Mouse (Mus musculus) liver, embryonic 15.5 days (tissue): Measurements from ENCODE around the gene Rnf227. TPM values are rescaled to one million over a fixed set of nuclear protein-coding genes. Genes with fewer than 3 reads are reported as not detected.

ENCODE experiments used
- ATAC-seq: fragments of 200-750 bp; cut with Nextera tagmentation; 2 replicates; pipeline ENCODE4 v1.8.0; 2017; ENCODE audit warnings: moderate number of reproducible peaks, mild to moderate bottlenecking, moderate library complexity; ENCODE audit not compliant: insufficient read depth
- H3K27ac ChIP-seq: fragments of 300-500 bp; sonication (generic); replicated peaks from 2 replicates; pipeline ENCODE4 v1.5.1; 2015; ENCODE audit warnings: mild to moderate bottlenecking, inconsistent platforms
- H3K27me3 ChIP-seq: fragments of 300-500 bp; sonication (generic); 2 replicates; pipeline ENCODE4 v1.6.1; 2015; ENCODE audit warnings: mild to moderate bottlenecking, inconsistent platforms
- H3K36me3 ChIP-seq: fragments of 300-500 bp; sonication (generic); replicated peaks from 2 replicates; pipeline ENCODE4 v1.6.1; 2015; ENCODE audit warnings: moderate library complexity, mild to moderate bottlenecking, inconsistent platforms
- H3K4me1 ChIP-seq: fragments of 300-500 bp; sonication (generic); replicated peaks from 2 replicates; pipeline ENCODE4 v1.6.1; 2015; ENCODE audit warnings: inconsistent platforms
- H3K4me2 ChIP-seq: fragments of 300-500 bp; sonication (generic); 2 replicates; pipeline ENCODE4 v1.6.1; 2015; ENCODE audit warnings: moderate library complexity, mild to moderate bottlenecking, inconsistent platforms
- H3K4me3 ChIP-seq: fragments of 300-500 bp; sonication (generic); replicated peaks from 2 replicates; pipeline ENCODE4 v1.5.1; 2015; ENCODE audit warnings: mild to moderate bottlenecking, inconsistent platforms
- H3K9ac ChIP-seq: fragments of 300-500 bp; sonication (generic); 2 replicates; pipeline ENCODE4 v1.6.1; 2015; ENCODE audit warnings: moderate library complexity, mild to moderate bottlenecking, inconsistent platforms
- H3K9me3 ChIP-seq: fragments of 300-500 bp; sonication (generic); replicated peaks from 2 replicates; pipeline ENCODE4 v1.6.1; 2016; ENCODE audit warnings: inconsistent platforms
- WGBS: fragments of 180-500 bp; shearing (Covaris S2); methylation state at CpG from one replicate; pipeline ENCODE4 v1.1.7; 2015; ENCODE audit warnings: mixed read lengths; ENCODE audit not compliant: insufficient replicate concordance; 5-methylcytosine and 5-hydroxymethylcytosine counted together
- polyA plus RNA-seq: library from polyadenylated mRNA; unstranded; fragments of >200 nt; fragmentation: Nextera tagmentation; extraction: Ambion mirVana; gene quantifications from 2 replicates; pipeline ENCODE4 v1.2.1, GENCODE M21; 2015

Gene Rnf227
- polyA plus RNA-seq, 1 experiment from 2014 or later, result 1.3 TPM

GRCm38 (mm10) chr11:69372056-69372779 is 32.0 kb downstream of the Rnf227 start:
- H3K9ac ChIP-seq, result peak overlapping the region; percentile 16; the same call in 1 of the 2 replicates
- 34% methylated on average over 12 of the region's 12 CpGs for WGBS
- H3K27me3 ChIP-seq, result peaks cover 45% of the 10 kb centered on the region
- no peak overlapping the region for H3K4me3 ChIP-seq
- peak overlapping the region; percentile 95 for H3K27ac ChIP-seq
- ATAC-seq, result no peak
- peaks cover 78% of the 10 kb centered on the region for H3K4me1 ChIP-seq
- H3K4me2 ChIP-seq, result peak overlapping the region; percentile 86
- no peaks in the 10 kb centered on the region for H3K9me3 ChIP-seq
- 0 out of 2 replicates have a peak, but pooled peaks cover 6% of the 10 kb centered on the region for H3K36me3 ChIP-seq

- H3K27ac ChIP-seq, result peak overlapping the region; percentile 95
- H3K27me3 ChIP-seq, result peaks cover 40% of the 10 kb centered on the region
- 0 out of 2 replicates have a peak, but pooled peaks cover 6% of the 10 kb centered on the region for H3K36me3 ChIP-seq
- H3K4me3 ChIP-seq, result peak overlapping the region; percentile 53
- H3K9ac ChIP-seq, result no peak overlapping the region; the same call in 1 of the 2 replicates
- peak overlapping the region; percentile 86 for H3K4me2 ChIP-seq
- WGBS, result 45% methylated on average over 3 of the region's 3 CpGs
- H3K4me1 ChIP-seq, result peaks cover 78% of the 10 kb centered on the region
- ATAC-seq, result no peak; the same call in 1 of the 2 replicates
- no peaks in the 10 kb centered on the region for H3K9me3 ChIP-seq
These were observed 32.5 kb downstream of the Rnf227 start for GRCm38 (mm10) chr11:69372780-69373170.

- Histone ChIP-seq H3K4me1 (peaks cover 75% of the 10 kb centered on the region), H3K27me3 (peaks cover 33% of the 10 kb centered on the region), H3K36me3 (0 out of 2 replicates have a peak, but pooled peaks cover 6% of the 10 kb centered on the region), H3K4me3 (peak overlapping the region; percentile 53), H3K9ac (peak overlapping the region; percentile 52), H3K9me3 (no peaks in the 10 kb centered on the region), H3K27ac (peak overlapping the region; percentile 95), H3K4me2 (peak overlapping the region; percentile 86)
- WGBS, result 56% methylated on average over 16 of the region's 16 CpGs
- ATAC-seq, result peak; percentile 93
These were observed 33.1 kb downstream of the Rnf227 start for GRCm38 (mm10) chr11:69373223-69373965.

GRCm38 (mm10) chr11:69375646-69376045 is 35.4 kb downstream of the Rnf227 start:
- 60% methylated on average over 4 of the region's 4 CpGs for WGBS
- 0 out of 2 replicates have a peak, but pooled peaks cover 6% of the 10 kb centered on the region for H3K36me3 ChIP-seq
- H3K4me3 ChIP-seq, result no peak overlapping the region
- peaks cover 73% of the 10 kb centered on the region for H3K4me1 ChIP-seq
- no peak overlapping the region for H3K4me2 ChIP-seq
- no peak overlapping the region for H3K9ac ChIP-seq
- no peak for ATAC-seq
- H3K9me3 ChIP-seq, result no peaks in the 10 kb centered on the region
- peaks cover 14% of the 10 kb centered on the region for H3K27me3 ChIP-seq
- H3K27ac ChIP-seq, result no peak overlapping the region

GRCm38 (mm10) chr11:69377766-69378165 is 37.5 kb downstream of the Rnf227 start:
- Histone ChIP-seq H3K36me3 (0 out of 2 replicates have a peak, but pooled peaks cover 6% of the 10 kb centered on the region), H3K27me3 (no peaks in the 10 kb centered on the region), H3K4me1 (peaks cover 51% of the 10 kb centered on the region), H3K4me3 (no peak overlapping the region), H3K27ac (peak overlapping the region; percentile 39), H3K9ac (no peak overlapping the region), H3K4me2 (no peak overlapping the region), H3K9me3 (no peaks in the 10 kb centered on the region)
- 49% methylated on average over 3 of the region's 3 CpGs for WGBS
- ATAC-seq, result 0 out of 2 replicates have a peak, but pooled peaks have one; percentile 45

GRCm38 (mm10) chr11:69379600-69379999 is 39.3 kb downstream of the Rnf227 start:
- Histone ChIP-seq H3K4me2 (no peak overlapping the region), H3K9ac (no peak overlapping the region), H3K4me1 (peaks cover 33% of the 10 kb centered on the region), H3K9me3 (no peaks in the 10 kb centered on the region), H3K4me3 (no peak overlapping the region), H3K36me3 (0 out of 2 replicates have a peak, but pooled peaks cover 3% of the 10 kb centered on the region), H3K27me3 (no peaks in the 10 kb centered on the region), H3K27ac (0 out of 2 replicates have a peak overlapping the region, but pooled peaks have one; percentile 3)
- ATAC-seq, result peak; percentile 49
- WGBS, result 43% methylated on average over 3 of the region's 3 CpGs

- WGBS, result 77% methylated on average over 6 of the region's 6 CpGs
- Histone ChIP-seq H3K9ac (no peak overlapping the region), H3K4me1 (peaks cover 24% of the 10 kb centered on the region), H3K4me2 (no peak overlapping the region), H3K27me3 (no peaks in the 10 kb centered on the region), H3K9me3 (no peaks in the 10 kb centered on the region), H3K4me3 (no peak overlapping the region), H3K27ac (no peak overlapping the region), H3K36me3 (no peaks in the 10 kb centered on the region)
- ATAC-seq, result no peak
These were observed 41.1 kb downstream of the Rnf227 start for GRCm38 (mm10) chr11:69381356-69381755.

GRCm38 (mm10) chr11:69382478-69383105 is 42.3 kb downstream of the Rnf227 start:
- WGBS, result 68% methylated on average over 10 of the region's 10 CpGs
- Histone ChIP-seq H3K27ac (no peak overlapping the region), H3K27me3 (no peaks in the 10 kb centered on the region), H3K9me3 (no peaks in the 10 kb centered on the region), H3K9ac (no peak overlapping the region), H3K4me2 (no peak overlapping the region), H3K36me3 (no peaks in the 10 kb centered on the region), H3K4me1 (peaks cover 13% of the 10 kb centered on the region), H3K4me3 (no peak overlapping the region)
- no peak for ATAC-seq

- Histone ChIP-seq H3K27ac (no peak overlapping the region), H3K9ac (no peak overlapping the region), H3K9me3 (no peaks in the 10 kb centered on the region), H3K27me3 (no peaks in the 10 kb centered on the region), H3K4me3 (no peak overlapping the region), H3K36me3 (no peaks in the 10 kb centered on the region), H3K4me2 (no peak overlapping the region), H3K4me1 (0 out of 2 replicates have a peak, but pooled peaks cover 2% of the 10 kb centered on the region)
- WGBS, result 62% methylated on average over 6 of the region's 6 CpGs
- no peak for ATAC-seq
These were observed 44.7 kb downstream of the Rnf227 start for GRCm38 (mm10) chr11:69384979-69385378.

- WGBS, result 68% methylated on average over 7 of the region's 7 CpGs
These were observed 46.5 kb downstream of the Rnf227 start for GRCm38 (mm10) chr11:69386758-69387157.

More at GRCm38 (mm10) chr11:69386758-69387157, 46.5 kb downstream of the Rnf227 start:
- Histone ChIP-seq H3K36me3 (no peaks in the 10 kb centered on the region), H3K27me3 (no peaks in the 10 kb centered on the region), H3K27ac (no peak overlapping the region), H3K4me3 (no peak overlapping the region), H3K9ac (no peak overlapping the region), H3K4me2 (no peak overlapping the region), H3K4me1 (0 out of 2 replicates have a peak, but pooled peaks cover 4% of the 10 kb centered on the region), H3K9me3 (no peaks in the 10 kb centered on the region)
- no peak for ATAC-seq
